Mouse (Mus musculus) hindbrain, embryonic 15.5 days (tissue): ENCODE results near the gene Ccer1. TPM values are rescaled to one million over a fixed set of nuclear protein-coding genes. Genes with fewer than 3 reads are reported as not detected.

Experiments used
- ATAC-seq: fragments of 200-750 bp; cut with Nextera tagmentation; 2 replicates; pipeline ENCODE4 v1.8.0; 2017; ENCODE audit warnings: low read depth, moderate number of reproducible peaks, moderate TSS enrichment; ENCODE audit not compliant: low FRiP score
- H3K27ac ChIP-seq: fragments of 300-500 bp; sonication (generic); replicated peaks from 2 replicates; pipeline ENCODE4 v1.5.1; 2015; ENCODE audit warnings: mild to moderate bottlenecking, inconsistent platforms
- H3K27me3 ChIP-seq: fragments of 300-500 bp; sonication (generic); 2 replicates; pipeline ENCODE4 v1.6.1; 2015; ENCODE audit warnings: control low read depth, inconsistent platforms
- H3K36me3 ChIP-seq: fragments of 300-500 bp; sonication (generic); 2 replicates; pipeline ENCODE4 v1.6.1; 2015; ENCODE audit warnings: control low read depth, inconsistent platforms
- H3K4me1 ChIP-seq: fragments of 300-500 bp; sonication (generic); replicated peaks from 2 replicates; pipeline ENCODE4 v1.6.1; 2015; ENCODE audit warnings: control low read depth, inconsistent platforms
- H3K4me2 ChIP-seq: fragments of 300-500 bp; sonication (generic); 2 replicates; pipeline ENCODE4 v1.6.1; 2015; ENCODE audit warnings: moderate library complexity, mild to moderate bottlenecking, inconsistent platforms
- H3K4me3 ChIP-seq: fragments of 300-500 bp; sonication (generic); 2 replicates; pipeline ENCODE4 v1.5.1; 2015; ENCODE audit warnings: mild to moderate bottlenecking, inconsistent platforms
- H3K9ac ChIP-seq: fragments of 300-500 bp; sonication (generic); 2 replicates; pipeline ENCODE4 v1.6.1; 2015; ENCODE audit warnings: inconsistent platforms
- H3K9me3 ChIP-seq: fragments of 300-500 bp; sonication (generic); 2 replicates; pipeline ENCODE4 v1.6.1; 2016; ENCODE audit warnings: control low read depth, inconsistent platforms
- WGBS: fragments of 180-500 bp; shearing (Covaris S2); methylation state at CpG from one replicate; pipeline ENCODE4 v1.1.7; 2015; 5-methylcytosine and 5-hydroxymethylcytosine counted together
- polyA plus RNA-seq: library from polyadenylated mRNA; unstranded; fragments of >200 nt; fragmentation: Nextera tagmentation; extraction: Ambion mirVana; gene quantifications from 2 replicates; pipeline ENCODE4 v1.2.1, GENCODE M21; 2015

Gene Ccer1
- not detected in 2 replicates for polyA plus RNA-seq

- Histone ChIP-seq H3K27ac (no peak within 1 kb of the TSS), H3K9me3 (no peaks in the 10 kb centered on the region), H3K4me3 (no peak within 1 kb of the TSS), H3K36me3 (no peaks in the 10 kb centered on the region), H3K4me1 (no peaks in the 10 kb centered on the region), H3K4me2 (no peak within 1 kb of the TSS), H3K27me3 (no peaks in the 10 kb centered on the region), H3K9ac (no peak within 1 kb of the TSS)
- ATAC-seq: 0 out of 2 replicates have a peak, but pooled peaks have one; percentile 27
- 79% methylated on average over 20 of the region's 20 CpGs for WGBS
These were observed at the start of gene Ccer1 for GRCm38 (mm10) chr10:97692913-97693312. TSS of gene Ccer1 (plus strand) at chr10:97693059.

- WGBS: 87% methylated on average over 2 of the region's 2 CpGs
- H3K9ac ChIP-seq: no peak within 1 kb of the TSS
- H3K4me3 ChIP-seq: no peak within 1 kb of the TSS
- H3K4me2 ChIP-seq: no peak within 1 kb of the TSS
- no peak within 1 kb of the TSS for H3K27ac ChIP-seq
- no peaks in the 10 kb centered on the region for H3K36me3 ChIP-seq
- H3K27me3 ChIP-seq: no peaks in the 10 kb centered on the region
- no peak for ATAC-seq
- no peaks in the 10 kb centered on the region for H3K9me3 ChIP-seq
- H3K4me1 ChIP-seq: no peaks in the 10 kb centered on the region
These were observed 49.1 kb upstream of the Ccer1 start, which contains the start of gene Epyc for GRCm38 (mm10) chr10:97643768-97644167. TSS of gene Epyc (plus strand) at chr10:97644068.

- 73% methylated on average over 2 of the region's 2 CpGs for WGBS
- Histone ChIP-seq H3K4me2 (no peak overlapping the region), H3K36me3 (no peaks in the 10 kb centered on the region), H3K27ac (no peak overlapping the region), H3K4me3 (no peak overlapping the region), H3K4me1 (no peaks in the 10 kb centered on the region), H3K9ac (no peak overlapping the region), H3K27me3 (no peaks in the 10 kb centered on the region), H3K9me3 (no peaks in the 10 kb centered on the region)
- ATAC-seq: no peak
These were observed 42.5 kb upstream of the Ccer1 start for GRCm38 (mm10) chr10:97650334-97650733.

- Histone ChIP-seq H3K9me3 (no peaks in the 10 kb centered on the region), H3K4me3 (no peak overlapping the region), H3K9ac (no peak overlapping the region), H3K27ac (no peak overlapping the region), H3K4me1 (no peaks in the 10 kb centered on the region), H3K4me2 (no peak overlapping the region), H3K36me3 (no peaks in the 10 kb centered on the region), H3K27me3 (no peaks in the 10 kb centered on the region)
- no peak for ATAC-seq
- 94% methylated on average over 1 of the region's 1 CpGs for WGBS
These were observed 33.4 kb upstream of the Ccer1 start for GRCm38 (mm10) chr10:97659489-97659888.

- ATAC-seq: no peak
- H3K9me3 ChIP-seq: no peaks in the 10 kb centered on the region
- no peak overlapping the region for H3K4me2 ChIP-seq
- H3K27ac ChIP-seq: no peak overlapping the region
- H3K4me3 ChIP-seq: no peak overlapping the region
- H3K9ac ChIP-seq: no peak overlapping the region
- no peaks in the 10 kb centered on the region for H3K27me3 ChIP-seq
- WGBS: 52% methylated on average over 4 of the region's 4 CpGs
- H3K36me3 ChIP-seq: no peaks in the 10 kb centered on the region
- no peaks in the 10 kb centered on the region for H3K4me1 ChIP-seq
These were observed 24.2 kb upstream of the Ccer1 start for GRCm38 (mm10) chr10:97668656-97669055.

- Histone ChIP-seq H3K4me2 (no peak overlapping the region), H3K9ac (no peak overlapping the region), H3K4me3 (no peak overlapping the region), H3K36me3 (no peaks in the 10 kb centered on the region), H3K27me3 (no peaks in the 10 kb centered on the region), H3K9me3 (no peaks in the 10 kb centered on the region), H3K4me1 (no peaks in the 10 kb centered on the region), H3K27ac (no peak overlapping the region)
- no peak for ATAC-seq
- 79% methylated on average over 4 of the region's 4 CpGs for WGBS
These were observed 22.7 kb upstream of the Ccer1 start for GRCm38 (mm10) chr10:97670202-97670601.

GRCm38 (mm10) chr10:97673239-97673638 lies 19.6 kb upstream of the Ccer1 start:
- Histone ChIP-seq H3K4me1 (no peaks in the 10 kb centered on the region), H3K27me3 (no peaks in the 10 kb centered on the region), H3K4me3 (no peak overlapping the region), H3K4me2 (no peak overlapping the region), H3K27ac (no peak overlapping the region), H3K36me3 (no peaks in the 10 kb centered on the region), H3K9me3 (no peaks in the 10 kb centered on the region), H3K9ac (no peak overlapping the region)
- WGBS: 79% methylated on average over 2 of the region's 2 CpGs
- no peak for ATAC-seq

GRCm38 (mm10) chr10:97682981-97683380 lies 9.9 kb upstream of the Ccer1 start:
- no peak overlapping the region for H3K4me2 ChIP-seq
- no peak overlapping the region for H3K27ac ChIP-seq
- H3K4me3 ChIP-seq: no peak overlapping the region
- no peaks in the 10 kb centered on the region for H3K36me3 ChIP-seq
- H3K9me3 ChIP-seq: no peaks in the 10 kb centered on the region
- ATAC-seq: no peak
- no peak overlapping the region for H3K9ac ChIP-seq
- no peaks in the 10 kb centered on the region for H3K4me1 ChIP-seq
- no peaks in the 10 kb centered on the region for H3K27me3 ChIP-seq

- H3K27ac ChIP-seq: no peak overlapping the region
- 67% methylated on average over 1 of the region's 1 CpGs for WGBS
These were observed 5.7 kb upstream of the Ccer1 start for GRCm38 (mm10) chr10:97687198-97687597.

GRCm38 (mm10) chr10:97689425-97689824 lies 3.4 kb upstream of the Ccer1 start:
- H3K36me3 ChIP-seq: no peaks in the 10 kb centered on the region
- 69% methylated on average over 3 of the region's 3 CpGs for WGBS
- H3K9ac ChIP-seq: no peak overlapping the region
- no peaks in the 10 kb centered on the region for H3K27me3 ChIP-seq
- H3K27ac ChIP-seq: no peak overlapping the region
- no peak overlapping the region for H3K4me3 ChIP-seq
- no peaks in the 10 kb centered on the region for H3K4me1 ChIP-seq
- ATAC-seq: peak; percentile 61; the same call in 1 of the 2 replicates
- H3K9me3 ChIP-seq: no peaks in the 10 kb centered on the region
- H3K4me2 ChIP-seq: no peak overlapping the region

More at GRCm38 (mm10) chr10:97687198-97687597, 5.7 kb upstream of the Ccer1 start:
- no peak overlapping the region for H3K4me3 ChIP-seq
- H3K4me1 ChIP-seq: no peaks in the 10 kb centered on the region
- H3K4me2 ChIP-seq: no peak overlapping the region
- H3K36me3 ChIP-seq: no peaks in the 10 kb centered on the region
- no peaks in the 10 kb centered on the region for H3K9me3 ChIP-seq
- no peak for ATAC-seq
- H3K9ac ChIP-seq: no peak overlapping the region
- no peaks in the 10 kb centered on the region for H3K27me3 ChIP-seq

GRCm38 (mm10) chr10:97693398-97694135 lies 708 bp downstream of the Ccer1 start:
- Histone ChIP-seq H3K4me3 (no peak overlapping the region), H3K4me2 (no peak overlapping the region), H3K9ac (no peak overlapping the region), H3K36me3 (no peaks in the 10 kb centered on the region), H3K9me3 (no peaks in the 10 kb centered on the region), H3K27me3 (no peaks in the 10 kb centered on the region), H3K27ac (no peak overlapping the region), H3K4me1 (no peaks in the 10 kb centered on the region)
- WGBS: 93% methylated on average over 37 of the region's 37 CpGs
- ATAC-seq: 0 out of 2 replicates have a peak, but pooled peaks have one; percentile 3

GRCm38 (mm10) chr10:97702321-97702720 lies 9.5 kb downstream of the Ccer1 start:
- H3K9ac ChIP-seq: no peak overlapping the region

GRCm38 (mm10) chr10:97704562-97704961 lies 11.7 kb downstream of the Ccer1 start:
- H3K27me3 ChIP-seq: no peaks in the 10 kb centered on the region
- H3K27ac ChIP-seq: no peak overlapping the region
- no peak overlapping the region for H3K4me2 ChIP-seq
- no peak overlapping the region for H3K4me3 ChIP-seq
- no peaks in the 10 kb centered on the region for H3K36me3 ChIP-seq
- 48% methylated on average over 1 of the region's 1 CpGs for WGBS
- H3K4me1 ChIP-seq: no peaks in the 10 kb centered on the region
- no peak overlapping the region for H3K9ac ChIP-seq
- no peak for ATAC-seq
- H3K9me3 ChIP-seq: no peaks in the 10 kb centered on the region

More at GRCm38 (mm10) chr10:97702321-97702720, 9.5 kb downstream of the Ccer1 start:
- Histone ChIP-seq H3K4me1 (no peaks in the 10 kb centered on the region), H3K9me3 (no peaks in the 10 kb centered on the region), H3K36me3 (no peaks in the 10 kb centered on the region), H3K4me3 (no peak overlapping the region), H3K27ac (no peak overlapping the region), H3K4me2 (no peak overlapping the region), H3K27me3 (no peaks in the 10 kb centered on the region)
- no peak for ATAC-seq
